Mouse (Mus musculus): ENCODE measurements around the gene Lmnb2. TPM values are rescaled to one million over a fixed set of nuclear protein-coding genes. Genes with fewer than 3 reads are reported as not detected.
A peak's percentile ranks its signal among the peaks of the same experiment; 100 is the strongest.

Gene Lmnb2
- polyA plus RNA-seq, 1 experiment from 2014 or later = 41.5 TPM

- H3K4me3 ChIP-seq = no peak overlapping the region
- no peak for ATAC-seq (ENCODE audit: low FRiP score)
- no peak overlapping the region for H3K27ac ChIP-seq
- H3K9ac ChIP-seq = no peak overlapping the region
- H3K27me3 ChIP-seq = 0 out of 2 replicates have a peak, but pooled peaks cover 3% of the 10 kb centered on the region
- H3K4me1 ChIP-seq (replicated peaks) = no peaks in the 10 kb centered on the region
- 26% methylated on average over 10 of the region's 10 CpGs for WGBS
- no peak overlapping the region for H3K4me2 ChIP-seq
- no peaks in the 10 kb centered on the region for H3K9me3 ChIP-seq
- no peaks in the 10 kb centered on the region for H3K36me3 ChIP-seq
Measured at GRCm38 (mm10) chr10:80881301-80881700, 36.7 kb downstream of the Lmnb2 start.

GRCm38 (mm10) chr10:80880901-80881300 lies 37.1 kb downstream of the Lmnb2 start:
- Histone ChIP-seq H3K27me3 (0 out of 2 replicates have a peak, but pooled peaks cover 3% of the 10 kb centered on the region), H3K4me2 (no peak overlapping the region), H3K27ac (no peak overlapping the region), H3K4me3 (no peak overlapping the region), H3K4me1 (replicated peaks) (no peaks in the 10 kb centered on the region), H3K9me3 (no peaks in the 10 kb centered on the region), H3K9ac (no peak overlapping the region), H3K36me3 (no peaks in the 10 kb centered on the region)
- WGBS = 78% methylated on average over 2 of the region's 2 CpGs
- ATAC-seq (ENCODE audit: low FRiP score) = no peak

GRCm38 (mm10) chr10:80880131-80880641 lies 37.9 kb downstream of the Lmnb2 start:
- 0 out of 2 replicates have a peak, but pooled peaks cover 3% of the 10 kb centered on the region for H3K27me3 ChIP-seq
- ATAC-seq (ENCODE audit: low FRiP score) = no peak

GRCm38 (mm10) chr10:80876594-80876993 lies 41.5 kb downstream of the Lmnb2 start:
- WGBS = 28% methylated on average over 3 of the region's 3 CpGs
- H3K27me3 ChIP-seq = peaks cover 15% of the 10 kb centered on the region; the same call in 1 of the 2 replicates

More at GRCm38 (mm10) chr10:80880131-80880641, 37.9 kb downstream of the Lmnb2 start:
- H3K9me3 ChIP-seq = no peaks in the 10 kb centered on the region
- H3K9ac ChIP-seq = no peak overlapping the region
- H3K4me2 ChIP-seq = no peak overlapping the region
- H3K27ac ChIP-seq = no peak overlapping the region
- H3K4me1 ChIP-seq (replicated peaks) = no peaks in the 10 kb centered on the region
- 20% methylated on average over 5 of the region's 5 CpGs for WGBS
- H3K4me3 ChIP-seq = no peak overlapping the region
- H3K36me3 ChIP-seq = no peaks in the 10 kb centered on the region

GRCm38 (mm10) chr10:80876028-80876427 lies 42.0 kb downstream of the Lmnb2 start:
- ATAC-seq (ENCODE audit: low FRiP score) = no peak
- no peak overlapping the region for H3K27ac ChIP-seq
- WGBS = 34% methylated on average over 5 of the region's 5 CpGs
- no peak overlapping the region for H3K9ac ChIP-seq
- no peak overlapping the region for H3K4me3 ChIP-seq
- H3K4me2 ChIP-seq = no peak overlapping the region
- H3K27me3 ChIP-seq = peaks cover 15% of the 10 kb centered on the region; the same call in 1 of the 2 replicates
- no peaks in the 10 kb centered on the region for H3K9me3 ChIP-seq
- no peaks in the 10 kb centered on the region for H3K36me3 ChIP-seq
- peaks cover 4% of the 10 kb centered on the region; the same call in 1 of the 2 replicates for H3K4me1 ChIP-seq (replicated peaks)

More at GRCm38 (mm10) chr10:80876594-80876993, 41.5 kb downstream of the Lmnb2 start:
- Histone ChIP-seq H3K4me3 (no peak overlapping the region), H3K4me1 (replicated peaks) (peaks cover 4% of the 10 kb centered on the region; the same call in 1 of the 2 replicates), H3K9me3 (no peaks in the 10 kb centered on the region), H3K36me3 (no peaks in the 10 kb centered on the region), H3K27ac (no peak overlapping the region), H3K4me2 (no peak overlapping the region), H3K9ac (0 out of 2 replicates have a peak overlapping the region, but pooled peaks have one; percentile 19)
- no peak for ATAC-seq (ENCODE audit: low FRiP score)

- no peaks in the 10 kb centered on the region for H3K9me3 ChIP-seq
- H3K36me3 ChIP-seq = no peaks in the 10 kb centered on the region
- peaks cover 12% of the 10 kb centered on the region; the same call in 1 of the 2 replicates for H3K27me3 ChIP-seq
- no peak overlapping the region for H3K27ac ChIP-seq
- no peak overlapping the region for H3K4me2 ChIP-seq
- peaks cover 4% of the 10 kb centered on the region; the same call in 1 of the 2 replicates for H3K4me1 ChIP-seq (replicated peaks)
- ATAC-seq (ENCODE audit: low FRiP score) = no peak
- 74% methylated on average over 9 of the region's 9 CpGs for WGBS
- H3K9ac ChIP-seq = no peak overlapping the region
- H3K4me3 ChIP-seq = no peak overlapping the region
Measured at GRCm38 (mm10) chr10:80874035-80874434, 44.0 kb downstream of the Lmnb2 start.

- Histone ChIP-seq H3K9me3 (no peaks in the 10 kb centered on the region), H3K36me3 (peaks cover 23% of the 10 kb centered on the region), H3K4me2 (no peak within 1 kb of the TSS), H3K4me1 (replicated peaks) (peaks cover 4% of the 10 kb centered on the region; the same call in 1 of the 2 replicates), H3K9ac (no peak within 1 kb of the TSS), H3K4me3 (no peak within 1 kb of the TSS), H3K27me3 (peaks cover 12% of the 10 kb centered on the region; the same call in 1 of the 2 replicates), H3K27ac (no peak within 1 kb of the TSS)
- 36% methylated on average over 9 of the region's 9 CpGs for WGBS
- no peak for ATAC-seq (ENCODE audit: low FRiP score)
Measured at GRCm38 (mm10) chr10:80871581-80871980, 46.5 kb downstream of the Lmnb2 start, which contains the start of gene Tmprss9. Tmprss9 (plus strand) TSS chr10:80871848.

GRCm38 (mm10) chr10:80870993-80871392 lies 47.1 kb downstream of the Lmnb2 start:
- Histone ChIP-seq H3K36me3 (peaks cover 28% of the 10 kb centered on the region), H3K4me1 (replicated peaks) (peaks cover 4% of the 10 kb centered on the region; the same call in 1 of the 2 replicates), H3K4me2 (no peak overlapping the region), H3K9me3 (no peaks in the 10 kb centered on the region), H3K27ac (no peak overlapping the region), H3K27me3 (peaks cover 12% of the 10 kb centered on the region; the same call in 1 of the 2 replicates), H3K9ac (no peak overlapping the region), H3K4me3 (no peak overlapping the region)
- 84% methylated on average over 4 of the region's 6 CpGs for WGBS
- no peak for ATAC-seq (ENCODE audit: low FRiP score)

- Histone ChIP-seq H3K9me3 (no peaks in the 10 kb centered on the region), H3K4me2 (no peak overlapping the region), H3K9ac (peak overlapping the region; percentile 24; the same call in 1 of the 2 replicates), H3K4me1 (replicated peaks) (peaks cover 9% of the 10 kb centered on the region; the same call in 1 of the 2 replicates), H3K27ac (no peak overlapping the region; the same call in 1 of the 2 replicates), H3K36me3 (peaks cover 76% of the 10 kb centered on the region), H3K4me3 (no peak overlapping the region), H3K27me3 (no peaks in the 10 kb centered on the region)
- no peak for ATAC-seq (ENCODE audit: low FRiP score)
- WGBS = 79% methylated on average over 16 of the region's 16 CpGs
Measured at GRCm38 (mm10) chr10:80864446-80864845, 53.6 kb downstream of the Lmnb2 start.

- H3K36me3 ChIP-seq = peaks cover 61% of the 10 kb centered on the region
- ATAC-seq (ENCODE audit: low FRiP score) = no peak
Measured at GRCm38 (mm10) chr10:80862305-80862704, 55.7 kb downstream of the Lmnb2 start.

GRCm38 (mm10) chr10:80858350-80858935 lies 59.6 kb downstream of the Lmnb2 start:
- 84% methylated on average over 7 of the region's 7 CpGs for WGBS
- peaks cover 24% of the 10 kb centered on the region for H3K36me3 ChIP-seq
- no peaks in the 10 kb centered on the region for H3K9me3 ChIP-seq
- H3K4me2 ChIP-seq = no peak overlapping the region
- no peak for ATAC-seq (ENCODE audit: low FRiP score)
- H3K4me3 ChIP-seq = no peak overlapping the region
- H3K27me3 ChIP-seq = no peaks in the 10 kb centered on the region
- H3K9ac ChIP-seq = peak overlapping the region; percentile 95
- peaks cover 45% of the 10 kb centered on the region for H3K4me1 ChIP-seq (replicated peaks)
- H3K27ac ChIP-seq = peak overlapping the region; percentile 48; the same call in 1 of the 2 replicates

More at GRCm38 (mm10) chr10:80862305-80862704, 55.7 kb downstream of the Lmnb2 start:
- WGBS = 93% methylated on average over 5 of the region's 5 CpGs
- no peak overlapping the region for H3K9ac ChIP-seq
- H3K27me3 ChIP-seq = no peaks in the 10 kb centered on the region
- H3K9me3 ChIP-seq = no peaks in the 10 kb centered on the region
- H3K4me2 ChIP-seq = no peak overlapping the region
- H3K4me3 ChIP-seq = no peak overlapping the region
- H3K27ac ChIP-seq = no peak overlapping the region
- peaks cover 23% of the 10 kb centered on the region for H3K4me1 ChIP-seq (replicated peaks)

- peak overlapping the region; percentile 100; the same call in 1 of the 2 replicates for H3K4me2 ChIP-seq
- peaks cover 48% of the 10 kb centered on the region for H3K4me1 ChIP-seq (replicated peaks)
- WGBS = 55% methylated on average over 3 of the region's 3 CpGs
- no peak overlapping the region for H3K4me3 ChIP-seq
- no peaks in the 10 kb centered on the region for H3K27me3 ChIP-seq
- H3K27ac ChIP-seq = peak overlapping the region; percentile 48
- H3K9me3 ChIP-seq = no peaks in the 10 kb centered on the region
- H3K9ac ChIP-seq = peak overlapping the region; percentile 95
- H3K36me3 ChIP-seq = peaks cover 23% of the 10 kb centered on the region
- ATAC-seq (ENCODE audit: low FRiP score) = no peak
Measured at GRCm38 (mm10) chr10:80857848-80858247, 60.2 kb downstream of the Lmnb2 start.

All from hindbrain, embryonic 13.5 days (tissue).